Mouse (Mus musculus): ENCODE results near the gene Lexm. TPM values are rescaled to one million over a fixed set of nuclear protein-coding genes. Genes with fewer than 3 reads are reported as not detected.

Gene Lexm
- polyA plus RNA-seq, 1 experiment from 2014 or later, result not detected

DNA sequence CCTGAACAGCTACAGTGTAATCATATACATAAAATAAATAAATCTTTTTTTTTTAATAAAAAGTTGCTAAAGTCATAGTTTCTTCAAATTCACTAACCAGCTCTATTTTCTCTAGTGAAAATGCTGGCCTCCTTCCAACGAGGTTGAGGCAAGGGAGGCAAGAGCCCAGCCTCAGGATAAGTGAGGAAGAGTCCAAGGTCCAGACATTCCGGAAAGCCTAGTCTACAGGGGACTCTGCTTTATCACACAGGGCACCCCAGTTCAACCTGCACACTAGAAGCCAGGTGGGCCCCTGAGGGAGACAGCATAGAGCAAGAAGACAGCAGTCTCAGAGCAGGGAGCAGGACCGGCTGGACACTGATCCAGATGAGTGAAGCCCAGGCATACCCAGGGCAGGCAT, 4.4 kb upstream of the Lexm start:
- Histone ChIP-seq H3K4me1 (replicated peaks) (peaks cover 14% of the 10 kb centered on the region), H3K27ac (peak overlapping the region; percentile 74), H3K9ac (0 out of 2 replicates have a peak overlapping the region, but pooled peaks have one; percentile 18), H3K9me3 (no peaks in the 10 kb centered on the region), H3K27me3 (replicated peaks) (peaks cover 27% of the 10 kb centered on the region), H3K4me2 (replicated peaks) (peak overlapping the region; percentile 54), H3K4me3 (replicated peaks) (no peak overlapping the region), H3K36me3 (no peaks in the 10 kb centered on the region)
- 63% methylated on average over 3 of the region's 3 CpGs for WGBS
- peak; percentile 85 for ATAC-seq

DNA sequence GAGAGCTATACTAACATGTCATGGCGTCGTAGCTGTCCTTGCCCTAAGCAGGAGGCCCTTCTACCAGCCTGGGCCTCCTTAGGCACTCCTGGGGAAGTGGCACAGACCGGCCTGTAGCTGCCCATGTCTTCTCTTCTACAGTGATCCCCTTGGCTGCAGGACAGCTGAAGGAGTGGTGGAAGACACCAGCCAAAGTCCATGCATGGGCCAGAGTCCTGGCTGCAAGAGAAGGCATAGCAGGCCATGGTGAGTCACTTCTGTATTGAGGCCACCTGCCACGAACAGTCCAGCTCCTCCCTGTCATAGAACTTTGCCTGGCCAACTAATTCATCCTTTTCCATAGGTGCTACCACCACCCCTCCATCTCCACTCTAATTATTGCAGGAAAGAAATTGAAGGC, 1.9 kb upstream of the Lexm start:
- H3K27me3 ChIP-seq (replicated peaks), result peaks cover 22% of the 10 kb centered on the region
- ATAC-seq, result peak; percentile 14; the same call in 1 of the 2 replicates
- H3K4me1 ChIP-seq (replicated peaks), result peaks cover 14% of the 10 kb centered on the region
- 81% methylated on average over 4 of the region's 4 CpGs for WGBS
- H3K27ac ChIP-seq, result no peak overlapping the region
- no peaks in the 10 kb centered on the region for H3K36me3 ChIP-seq
- H3K4me2 ChIP-seq (replicated peaks), result no peak overlapping the region
- H3K4me3 ChIP-seq (replicated peaks), result no peak overlapping the region
- H3K9me3 ChIP-seq, result no peaks in the 10 kb centered on the region
- H3K9ac ChIP-seq, result no peak overlapping the region

DNA sequence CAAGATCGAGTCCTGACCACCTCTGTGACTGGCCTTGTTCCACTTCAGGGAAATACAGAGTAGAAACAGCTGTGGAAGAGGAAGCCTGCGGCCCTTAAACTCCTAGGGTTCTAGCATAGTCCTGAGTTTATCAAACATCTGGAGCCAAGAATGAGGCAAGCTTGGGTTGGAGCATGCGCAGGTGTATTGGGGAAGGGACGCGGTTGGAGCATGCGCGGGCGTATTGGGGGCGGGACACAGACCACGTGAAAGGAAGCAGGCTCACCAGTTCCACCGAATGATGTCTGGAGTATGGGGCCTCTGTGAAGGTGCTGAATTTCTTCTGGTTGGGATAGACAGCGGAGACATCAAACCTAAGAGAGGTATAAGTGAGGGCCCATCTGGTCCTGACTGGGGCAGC, 1.4 kb downstream of the Lexm start:
- Histone ChIP-seq H3K27me3 (replicated peaks) (no peaks in the 10 kb centered on the region), H3K4me1 (replicated peaks) (peaks cover 5% of the 10 kb centered on the region), H3K4me3 (replicated peaks) (no peak overlapping the region), H3K27ac (no peak overlapping the region), H3K36me3 (no peaks in the 10 kb centered on the region), H3K9ac (no peak overlapping the region), H3K4me2 (replicated peaks) (no peak overlapping the region), H3K9me3 (no peaks in the 10 kb centered on the region)
- no peak for ATAC-seq
- WGBS, result 77% methylated on average over 12 of the region's 12 CpGs

- no peak for ATAC-seq
- H3K4me2 ChIP-seq (replicated peaks), result no peak overlapping the region
- H3K36me3 ChIP-seq, result no peaks in the 10 kb centered on the region
- no peaks in the 10 kb centered on the region for H3K27me3 ChIP-seq (replicated peaks)
- 82% methylated on average over 9 of the region's 9 CpGs for WGBS
- H3K4me1 ChIP-seq (replicated peaks), result peaks cover 5% of the 10 kb centered on the region
- H3K4me3 ChIP-seq (replicated peaks), result no peak overlapping the region
- no peak overlapping the region for H3K9ac ChIP-seq
- H3K27ac ChIP-seq, result no peak overlapping the region
- no peaks in the 10 kb centered on the region for H3K9me3 ChIP-seq
Measured at GRCm38 (mm10) chr4:106614881-106615280, 2.2 kb downstream of the Lexm start.

DNA sequence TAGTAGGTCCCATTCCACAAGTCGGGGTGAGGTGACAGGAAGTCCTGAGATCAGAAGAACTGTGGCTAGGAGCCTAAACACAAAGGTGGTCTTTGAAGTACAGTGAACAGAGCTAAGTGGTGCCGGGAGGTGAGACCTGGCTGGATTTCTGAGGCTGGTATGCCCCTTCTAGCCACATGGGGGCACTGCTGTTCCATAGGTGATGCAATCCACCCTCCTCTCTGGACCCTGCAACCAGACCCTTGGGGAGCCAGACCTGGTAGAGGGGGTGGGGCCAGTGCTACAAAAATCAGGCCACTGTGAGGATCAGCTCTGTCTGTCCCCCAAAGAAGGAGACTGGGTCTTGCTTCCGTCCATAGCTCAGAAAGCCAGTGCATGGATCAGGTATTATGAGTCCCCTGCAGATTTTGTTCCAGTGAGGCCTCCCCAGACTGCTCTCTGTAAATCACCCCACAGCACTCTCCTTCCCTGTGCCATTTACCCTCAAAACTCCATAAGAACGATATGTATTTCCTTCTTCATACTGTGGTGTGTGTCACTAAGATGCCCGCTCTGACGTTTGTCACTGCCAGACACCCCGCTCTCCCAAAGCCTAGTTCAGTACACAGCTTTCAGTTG, 2.8 kb downstream of the Lexm start:
- Histone ChIP-seq H3K27ac (no peak overlapping the region), H3K9ac (no peak overlapping the region), H3K27me3 (replicated peaks) (no peaks in the 10 kb centered on the region), H3K4me3 (replicated peaks) (no peak overlapping the region), H3K36me3 (no peaks in the 10 kb centered on the region), H3K4me1 (replicated peaks) (peaks cover 5% of the 10 kb centered on the region), H3K4me2 (replicated peaks) (no peak overlapping the region), H3K9me3 (no peaks in the 10 kb centered on the region)
- peak; percentile 43; the same call in 1 of the 2 replicates for ATAC-seq
- WGBS, result 47% methylated on average over 7 of the region's 7 CpGs

- Histone ChIP-seq H3K27ac (no peak overlapping the region), H3K36me3 (no peaks in the 10 kb centered on the region)
- no peak for ATAC-seq
Measured at GRCm38 (mm10) chr4:106613560-106613959, 3.5 kb downstream of the Lexm start.

GRCm38 (mm10) chr4:106613105-106613504, 3.9 kb downstream of the Lexm start:
- Histone ChIP-seq H3K4me3 (replicated peaks) (no peak overlapping the region), H3K36me3 (no peaks in the 10 kb centered on the region), H3K9me3 (no peaks in the 10 kb centered on the region), H3K4me1 (replicated peaks) (peaks cover 5% of the 10 kb centered on the region), H3K9ac (no peak overlapping the region), H3K27me3 (replicated peaks) (no peaks in the 10 kb centered on the region), H3K4me2 (replicated peaks) (no peak overlapping the region), H3K27ac (no peak overlapping the region)
- WGBS, result 77% methylated on average over 8 of the region's 8 CpGs
- ATAC-seq, result no peak

More at GRCm38 (mm10) chr4:106613560-106613959, 3.5 kb downstream of the Lexm start:
- Histone ChIP-seq H3K27me3 (replicated peaks) (no peaks in the 10 kb centered on the region), H3K4me2 (replicated peaks) (no peak overlapping the region), H3K9ac (no peak overlapping the region), H3K4me1 (replicated peaks) (peaks cover 5% of the 10 kb centered on the region), H3K9me3 (no peaks in the 10 kb centered on the region), H3K4me3 (replicated peaks) (no peak overlapping the region)
- 64% methylated on average over 3 of the region's 3 CpGs for WGBS

GRCm38 (mm10) chr4:106607905-106608304, 9.1 kb downstream of the Lexm start:
- 0 out of 2 replicates have a peak, but pooled peaks cover 4% of the 10 kb centered on the region for H3K4me1 ChIP-seq (replicated peaks)
- ATAC-seq, result no peak
- no peak overlapping the region for H3K4me3 ChIP-seq (replicated peaks)
- H3K27ac ChIP-seq, result no peak overlapping the region
- H3K9ac ChIP-seq, result no peak overlapping the region
- H3K4me2 ChIP-seq (replicated peaks), result no peak overlapping the region
- WGBS, result 96% methylated on average over 1 of the region's 1 CpGs
- no peaks in the 10 kb centered on the region for H3K36me3 ChIP-seq
- no peaks in the 10 kb centered on the region for H3K27me3 ChIP-seq (replicated peaks)
- no peaks in the 10 kb centered on the region for H3K9me3 ChIP-seq

GRCm38 (mm10) chr4:106606639-106607554, 10.1 kb downstream of the Lexm start:
- Histone ChIP-seq H3K4me2 (replicated peaks) (peak overlapping the region; percentile 45), H3K27ac (no peak overlapping the region), H3K9ac (no peak overlapping the region), H3K36me3 (no peaks in the 10 kb centered on the region), H3K4me1 (replicated peaks) (0 out of 2 replicates have a peak, but pooled peaks cover 4% of the 10 kb centered on the region), H3K4me3 (replicated peaks) (no peak overlapping the region), H3K27me3 (replicated peaks) (no peaks in the 10 kb centered on the region), H3K9me3 (no peaks in the 10 kb centered on the region)
- ATAC-seq, result peak; percentile 84
- WGBS, result 38% methylated on average over 18 of the region's 18 CpGs

- no peak for ATAC-seq
- Histone ChIP-seq H3K9ac (no peak overlapping the region), H3K27me3 (replicated peaks) (no peaks in the 10 kb centered on the region), H3K4me1 (replicated peaks) (no peaks in the 10 kb centered on the region), H3K4me3 (replicated peaks) (no peak overlapping the region), H3K36me3 (no peaks in the 10 kb centered on the region), H3K4me2 (replicated peaks) (no peak overlapping the region), H3K27ac (no peak overlapping the region), H3K9me3 (no peaks in the 10 kb centered on the region)
- 74% methylated on average over 4 of the region's 4 CpGs for WGBS
Measured at GRCm38 (mm10) chr4:106600770-106601169, 16.3 kb downstream of the Lexm start.

GRCm38 (mm10) chr4:106599415-106599814, 17.6 kb downstream of the Lexm start:
- WGBS, result 31% methylated on average over 1 of the region's 1 CpGs
- Histone ChIP-seq H3K9ac (no peak overlapping the region), H3K4me3 (replicated peaks) (no peak overlapping the region), H3K4me2 (replicated peaks) (no peak overlapping the region), H3K36me3 (no peaks in the 10 kb centered on the region), H3K27me3 (replicated peaks) (no peaks in the 10 kb centered on the region), H3K27ac (no peak overlapping the region), H3K4me1 (replicated peaks) (no peaks in the 10 kb centered on the region), H3K9me3 (no peaks in the 10 kb centered on the region)
- ATAC-seq, result no peak

GRCm38 (mm10) chr4:106597741-106598140, 19.3 kb downstream of the Lexm start:
- 81% methylated on average over 4 of the region's 4 CpGs for WGBS
- Histone ChIP-seq H3K27me3 (replicated peaks) (no peaks in the 10 kb centered on the region), H3K4me2 (replicated peaks) (no peak overlapping the region), H3K4me3 (replicated peaks) (no peak overlapping the region), H3K27ac (no peak overlapping the region), H3K9me3 (no peaks in the 10 kb centered on the region), H3K36me3 (no peaks in the 10 kb centered on the region), H3K9ac (no peak overlapping the region), H3K4me1 (replicated peaks) (no peaks in the 10 kb centered on the region)
- ATAC-seq, result no peak

Data from intestine, embryonic 15.5 days (tissue).